Mouse (Mus musculus) MEL (cell line): ENCODE measurements at regions not wholly inside any gene's neighbourhood (a gene's known extent, or its start where the extent isn't known, plus 50 kb on each side); places are given as distances from the start of the nearest gene placed in this dataset.

Source experiments
- DNase-seq: peaks from one replicate; pipeline ENCODE4 v3.0.0; 2011; ENCODE audit warnings: low read depth, low spot score
- H3K27ac ChIP-seq: 2 replicates; pipeline ENCODE4 v1.5.1; 2012; ENCODE audit warnings: low read depth, mild to moderate bottlenecking, control low read depth, low read length, moderate library complexity; ENCODE audit not compliant: control insufficient read depth
- H3K27me3 ChIP-seq, 2 experiments: fragments of 150-350 bp in 1 of 2; sonication (generic) in 1 of 2; 2 replicates each; pipeline ENCODE4 v1.6.1; 2012; ENCODE audit warnings: low read length in 2 of 2, mild to moderate bottlenecking in 2 of 2, improper control_type of control experiment in 1 of 2, moderate library complexity in 1 of 2; ENCODE audit not compliant: insufficient read depth in 2 of 2, control insufficient read depth in 1 of 2
- H3K36me3 ChIP-seq, 2 experiments: 2 replicates each; pipeline ENCODE4 v1.6.1; 2012 to 2014; ENCODE audit warnings: low read length in 2 of 2, improper control_type of control experiment in 1 of 2, inconsistent platforms in 1 of 2, mild to moderate bottlenecking in 1 of 2; ENCODE audit not compliant: insufficient read depth in 2 of 2, control insufficient read depth in 1 of 2
- H3K4me1 ChIP-seq, 2 experiments: fragments of 150-350 bp in 1 of 2; sonication (generic) in 1 of 2; 2 replicates each; pipeline ENCODE4 v1.6.1; 2012; ENCODE audit warnings: low read length in 2 of 2, improper control_type of control experiment in 1 of 2, mild to moderate bottlenecking in 1 of 2; ENCODE audit not compliant: insufficient read depth in 2 of 2, control insufficient read depth in 1 of 2
- H3K4me3 ChIP-seq, 2 experiments: fragments of 150-350 bp in 1 of 2; sonication (generic) in 1 of 2; 2 replicates each; pipeline ENCODE4 v1.5.1; 2012; ENCODE audit warnings: low read depth in 2 of 2, low read length in 2 of 2, mild to moderate bottlenecking in 2 of 2, moderate library complexity in 2 of 2, control low read depth in 1 of 2, improper control_type of control experiment in 1 of 2; ENCODE audit not compliant: control insufficient read depth in 1 of 2, insufficient read depth in 1 of 2
- H3K79me2 ChIP-seq: 2 replicates; pipeline ENCODE4 v1.6.1; 2012; ENCODE audit warnings: mild to moderate bottlenecking, low read length, moderate library complexity; ENCODE audit not compliant: control insufficient read depth, poor library complexity, insufficient read depth
- H3K9ac ChIP-seq: 2 replicates; pipeline ENCODE4 v1.6.1; 2012; ENCODE audit warnings: low read depth, mild to moderate bottlenecking, control low read depth, low read length, moderate library complexity; ENCODE audit not compliant: control insufficient read depth, poor library complexity, severe bottlenecking
- H3K9me3 ChIP-seq: fragments of 150-350 bp; sonication (generic); replicated peaks from 2 replicates; pipeline ENCODE4 v1.6.1; 2012; ENCODE audit warnings: mild to moderate bottlenecking, low read length, improper control_type of control experiment, moderate library complexity; ENCODE audit not compliant: insufficient read depth
- CHD2 ChIP-seq: IDR thresholded peaks from 2 replicates; pipeline ENCODE4 v1.6.1; 2011; ENCODE audit warnings: low read length, improper control_type of control experiment
- CTCF ChIP-seq, 3 experiments: IDR thresholded peaks in 2 of 3; conservative IDR thresholded peaks in 1 of 3; 2 replicates each; pipeline ENCODE4 v1.5.1; 2011 to 2012; ENCODE audit warnings: low read length in 3 of 3, low read depth in 2 of 3, mild to moderate bottlenecking in 2 of 3, improper control_type of control experiment in 1 of 3, inconsistent platforms in 1 of 3, mixed read lengths in 1 of 3, moderate library complexity in 1 of 3; ENCODE audit not compliant: control insufficient read depth in 1 of 3, insufficient read depth in 1 of 3, poor library complexity in 1 of 3, severe bottlenecking in 1 of 3
- E2F4 ChIP-seq: IDR thresholded peaks from 2 replicates; pipeline ENCODE4 v1.6.1; 2011; ENCODE audit warnings: low read depth, low read length, improper control_type of control experiment, borderline replicate concordance
- EP300 ChIP-seq, 2 experiments: IDR thresholded peaks; 2 replicates each; pipeline ENCODE4 v1.6.1; 2011; ENCODE audit warnings: improper control_type of control experiment in 2 of 2, low read length in 2 of 2, low read depth in 1 of 2, mild to moderate bottlenecking in 1 of 2
- ETS1 ChIP-seq: IDR thresholded peaks from 2 replicates; pipeline ENCODE4 v1.6.1; 2012; ENCODE audit warnings: low read depth, mild to moderate bottlenecking, inconsistent platforms, low read length, improper control_type of control experiment, moderate library complexity
- GABPA ChIP-seq: IDR thresholded peaks from 2 replicates; pipeline ENCODE4 v1.6.1; 2012; ENCODE audit warnings: low read depth, mild to moderate bottlenecking, inconsistent platforms, low read length, improper control_type of control experiment, moderate library complexity
- HCFC1 ChIP-seq: IDR thresholded peaks from 2 replicates; pipeline ENCODE4 v1.6.1; 2012; ENCODE audit warnings: low read depth, mild to moderate bottlenecking, inconsistent platforms, low read length, improper control_type of control experiment, moderate library complexity
- KAT2A ChIP-seq: conservative IDR thresholded peaks from 2 replicates; pipeline ENCODE4 v1.6.1; 2012; ENCODE audit warnings: low read depth, low read length, improper control_type of control experiment, inconsistent platforms
- MAX ChIP-seq: IDR thresholded peaks from 2 replicates; pipeline ENCODE4 v1.6.1; 2011; ENCODE audit warnings: low read length, improper control_type of control experiment
- MEF2A ChIP-seq: IDR thresholded peaks from 2 replicates; pipeline ENCODE4 v1.6.1; 2014; ENCODE audit warnings: low read depth, mild to moderate bottlenecking, inconsistent platforms, low read length, improper control_type of control experiment; ENCODE audit not compliant: poor library complexity, insufficient replicate concordance, severe bottlenecking; ENCODE audit errors: extremely low read depth
- MXI1 ChIP-seq: IDR thresholded peaks from 2 replicates; pipeline ENCODE4 v1.6.1; 2011; ENCODE audit warnings: mild to moderate bottlenecking, low read depth, low read length, improper control_type of control experiment
- MYB ChIP-seq: IDR thresholded peaks from 2 replicates; pipeline ENCODE4 v1.6.1; 2011; ENCODE audit warnings: mild to moderate bottlenecking, low read depth, low read length, improper control_type of control experiment
- MYC ChIP-seq: IDR thresholded peaks from 2 replicates; pipeline ENCODE4 v1.6.1; 2011; ENCODE audit warnings: low read depth, mild to moderate bottlenecking, low read length, improper control_type of control experiment, moderate library complexity
- NELFE ChIP-seq: IDR thresholded peaks from 2 replicates; pipeline ENCODE4 v1.6.1; 2011; ENCODE audit warnings: low read depth, low read length, improper control_type of control experiment
- NRF1 ChIP-seq: IDR thresholded peaks from 2 replicates; pipeline ENCODE4 v1.6.1; 2014; ENCODE audit warnings: low read depth, mild to moderate bottlenecking, inconsistent platforms, low read length, improper control_type of control experiment, moderate library complexity; ENCODE audit not compliant: poor library complexity, insufficient read depth, severe bottlenecking
- POLR2AphosphoS2 ChIP-seq: IDR thresholded peaks from 2 replicates; pipeline ENCODE4 v1.6.1; 2011; ENCODE audit warnings: low read length, improper control_type of control experiment
- POLR2AphosphoS5 ChIP-seq: IDR thresholded peaks from 2 replicates; pipeline ENCODE4 v1.6.1; 2012; ENCODE audit warnings: low read depth, borderline replicate concordance, mild to moderate bottlenecking, inconsistent platforms, low read length, moderate library complexity, mixed read lengths
- RAD21 ChIP-seq: IDR thresholded peaks from 2 replicates; pipeline ENCODE4 v1.6.1; 2011; ENCODE audit warnings: mild to moderate bottlenecking, low read depth, low read length, improper control_type of control experiment
- SIN3A ChIP-seq: IDR thresholded peaks from 2 replicates; pipeline ENCODE4 v1.6.1; 2012; ENCODE audit warnings: low read length, improper control_type of control experiment, inconsistent platforms
- TBP ChIP-seq: IDR thresholded peaks from 2 replicates; pipeline ENCODE4 v1.8.0; 2011; ENCODE audit warnings: low read depth, low read length, improper control_type of control experiment
- USF2 ChIP-seq, 2 experiments: IDR thresholded peaks; 2 replicates each; pipeline ENCODE4 v1.6.1; 2011 to 2012; ENCODE audit warnings: improper control_type of control experiment in 2 of 2, low read length in 2 of 2, borderline replicate concordance in 1 of 2, inconsistent platforms in 1 of 2, low read depth in 1 of 2, mild to moderate bottlenecking in 1 of 2; ENCODE audit not compliant: insufficient read depth in 1 of 2
- ZMIZ1 ChIP-seq: IDR thresholded peaks from 2 replicates; pipeline ENCODE4 v1.6.1; 2012; ENCODE audit warnings: low read depth, mild to moderate bottlenecking, inconsistent platforms, low read length, improper control_type of control experiment, moderate library complexity

GRCm38 (mm10) chrX:99585703-99586102, 114.6 kb upstream of the Pja1 start:
- H3K4me1 ChIP-seq, result no peaks in the 10 kb centered on the region
- TF ChIP-seq MAX, result no peak
- TF ChIP-seq ZMIZ1, result no peak
- TF ChIP-seq TBP, result no peak
- no peak for TF ChIP-seq POLR2AphosphoS2
- no peaks in the 10 kb centered on the region for H3K36me3 ChIP-seq
- H3K9me3 ChIP-seq, result no peaks in the 10 kb centered on the region
- no peak overlapping the region for H3K27ac ChIP-seq
- H3K79me2 ChIP-seq, result no peaks in the 10 kb centered on the region
- H3K4me3 ChIP-seq, result no peak overlapping the region
- no peak overlapping the region for H3K9ac ChIP-seq
- DNase-seq, result no peak
- H3K27me3 ChIP-seq, result no peaks in the 10 kb centered on the region

GRCm38 (mm10) chrX:99582611-99583010, 111.5 kb upstream of the Pja1 start:
- Histone ChIP-seq H3K9me3 (no peaks in the 10 kb centered on the region), H3K27me3 (no peaks in the 10 kb centered on the region; a peak in 1 of 4 replicates), H3K4me1 (no peaks in the 10 kb centered on the region), H3K4me3 (no peak overlapping the region), H3K27ac (no peak overlapping the region), H3K79me2 (no peaks in the 10 kb centered on the region), H3K9ac (no peak overlapping the region), H3K36me3 (no peaks in the 10 kb centered on the region)
- TF ChIP-seq E2F4 (no peak), NRF1 (no peak), MEF2A (no peak), MYB (no peak), EP300 (IDR thresholded peaks at IDR 0.05; ENCODE audit: low read depth in 1 of 2, low read length in 2 of 2) (no peak), MYC (no peak), CHD2 (no peak), KAT2A (no peak), MXI1 (no peak)
- no peak for DNase-seq

- no peak for TF ChIP-seq ZMIZ1
- TF ChIP-seq MYC, result no peak
- no peak for TF ChIP-seq GABPA
- TF ChIP-seq SIN3A, result no peak
- TF ChIP-seq MEF2A, result no peak
- TF ChIP-seq E2F4, result no peak
- no peak for TF ChIP-seq NELFE
- TF ChIP-seq CTCF (IDR thresholded peaks at IDR 0.05 in 2 of 3, conservative IDR thresholded peaks at IDR 0.05 in 1 of 3; ENCODE audit: control insufficient read depth in 1 of 3, insufficient read depth in 1 of 3, low read depth in 2 of 3, low read length in 3 of 3, poor library complexity in 1 of 3, severe bottlenecking in 1 of 3), result no peak
- no peak for TF ChIP-seq MAX
- TF ChIP-seq KAT2A, result no peak
- no peak for TF ChIP-seq HCFC1
- no peak for TF ChIP-seq RAD21
- no peak for TF ChIP-seq POLR2AphosphoS2
- no peak for TF ChIP-seq MYB
- no peak for TF ChIP-seq POLR2AphosphoS5
- TF ChIP-seq ETS1, result no peak
- TF ChIP-seq USF2 (IDR thresholded peaks at IDR 0.05; ENCODE audit: borderline replicate concordance in 1 of 2, insufficient read depth in 1 of 2, low read depth in 1 of 2, low read length in 2 of 2), result no peak
- Histone ChIP-seq H3K36me3 (no peaks in the 10 kb centered on the region), H3K9me3 (no peaks in the 10 kb centered on the region), H3K79me2 (no peaks in the 10 kb centered on the region), H3K27me3 (no peaks in the 10 kb centered on the region; a peak in 1 of 4 replicates), H3K4me3 (no peak overlapping the region), H3K9ac (no peak overlapping the region), H3K4me1 (no peaks in the 10 kb centered on the region), H3K27ac (no peak overlapping the region)
- no peak for DNase-seq
Observed at GRCm38 (mm10) chrX:99581632-99582466, 110.8 kb upstream of the Pja1 start.
